12 mouse cellular contexts compared by ENCODE assay signal in genomic region chr15:103165924-103166323, GRCm38 (mm10). TPM values are rescaled to one million over a fixed set of nuclear protein-coding genes. Genes with fewer than 3 reads are reported as not detected.
A peak's percentile ranks its signal among the peaks of the same experiment; 100 is the strongest.
DNase-seq lines count a peak whose midpoint lies in the region; ATAC-seq lines count a peak whose summit lies in the region.
"Had no signal": no experiment of that assay in that cellular context is flagged by ENCODE, and none has a peak within 500 bp of the region (broad histone marks: within the 10 kb centered on the region; RNA-seq: fewer than 3 reads in every experiment).

No protein-coding gene starts in this region.

- no peak overlapping the region for H3K27ac ChIP-seq in hindbrain, embryonic 12.5 days
- H3K27ac ChIP-seq in hindbrain, embryonic 10.5 days: no peak overlapping the region
- peak overlapping the region; percentile 98 for H3K27ac ChIP-seq in neural tube, embryonic 11.5 days (ENCODE audit: low read depth, low read length)
- H3K27ac ChIP-seq in neural tube, embryonic 13.5 days (replicated peaks): peak overlapping the region; percentile 95
- H3K27ac ChIP-seq in midbrain, embryonic 14.5 days (replicated peaks; ENCODE audit: low read depth, low read length): no peak overlapping the region
- H3K27ac ChIP-seq: embryonic facial prominence, embryonic 13.5 days; forebrain, embryonic 12.5 days; heart, adult 2 months; heart, embryonic 15.5 days had no signal

- H3K27me3 ChIP-seq in hindbrain, embryonic 12.5 days: peaks cover 55% of the 10 kb centered on the region
- peaks cover 69% of the 10 kb centered on the region for H3K27me3 ChIP-seq in hindbrain, embryonic 10.5 days (ENCODE audit: insufficient read depth, poor library complexity, severe bottlenecking)
- H3K27me3 ChIP-seq in neural tube, embryonic 11.5 days (ENCODE audit: control insufficient read depth, insufficient read depth, low read length): no peaks in the 10 kb centered on the region
- H3K27me3 ChIP-seq in neural tube, embryonic 13.5 days: no peaks in the 10 kb centered on the region
- H3K27me3 ChIP-seq in midbrain, embryonic 14.5 days (ENCODE audit: control insufficient read depth, insufficient read depth, low read length): peaks cover 46% of the 10 kb centered on the region
- H3K27me3 ChIP-seq: Patski had no signal

- H3K4me3 ChIP-seq in hindbrain, embryonic 12.5 days: 0 out of 2 replicates have a peak overlapping the region, but pooled peaks have one; percentile 2
- H3K4me3 ChIP-seq in hindbrain, embryonic 10.5 days: no peak overlapping the region
- H3K4me3 ChIP-seq in neural tube, embryonic 11.5 days (ENCODE audit: low read depth, low read length): peak overlapping the region; percentile 43
- H3K4me3 ChIP-seq in neural tube, embryonic 13.5 days: peak overlapping the region; percentile 2; the same call in 1 of the 2 replicates
- H3K4me3 ChIP-seq in midbrain, embryonic 14.5 days (replicated peaks; ENCODE audit: low read depth, low read length): no peak overlapping the region
- H3K4me3 ChIP-seq: embryonic facial prominence, embryonic 13.5 days; forebrain, embryonic 12.5 days; heart, adult 2 months; heart, embryonic 15.5 days had no signal

- H3K9me3 ChIP-seq in hindbrain, embryonic 12.5 days (replicated peaks): no peaks in the 10 kb centered on the region
- H3K9me3 ChIP-seq in hindbrain, embryonic 10.5 days: no peaks in the 10 kb centered on the region
- no peaks in the 10 kb centered on the region for H3K9me3 ChIP-seq in neural tube, embryonic 11.5 days (ENCODE audit: control insufficient read depth, low read length)
- H3K9me3 ChIP-seq in neural tube, embryonic 13.5 days: no peaks in the 10 kb centered on the region
- no peaks in the 10 kb centered on the region for H3K9me3 ChIP-seq in midbrain, embryonic 14.5 days (ENCODE audit: control insufficient read depth, low read length)
- H3K9me3 ChIP-seq: embryonic facial prominence, embryonic 13.5 days; forebrain, embryonic 12.5 days; heart, embryonic 15.5 days had no signal

- no peak for ATAC-seq in hindbrain, embryonic 12.5 days (ENCODE audit: low FRiP score)
- ATAC-seq in neural tube, embryonic 11.5 days (ENCODE audit: insufficient read depth, low FRiP score, low TSS enrichment): peak; percentile 20; the same call in 1 of the 2 replicates
- no peak for ATAC-seq in neural tube, embryonic 13.5 days (ENCODE audit: low read depth)
- ATAC-seq in midbrain, embryonic 14.5 days (ENCODE audit: low FRiP score, low TSS enrichment): no peak

- H3K36me3 ChIP-seq in hindbrain, embryonic 12.5 days: no peaks in the 10 kb centered on the region
- H3K36me3 ChIP-seq in hindbrain, embryonic 10.5 days: no peaks in the 10 kb centered on the region
- H3K36me3 ChIP-seq in neural tube, embryonic 11.5 days (ENCODE audit: control insufficient read depth, insufficient read depth, low read length): no peaks in the 10 kb centered on the region
- no peaks in the 10 kb centered on the region for H3K36me3 ChIP-seq in neural tube, embryonic 13.5 days
- H3K36me3 ChIP-seq in midbrain, embryonic 14.5 days (ENCODE audit: control insufficient read depth, insufficient read depth, low read length): no peaks in the 10 kb centered on the region
- H3K36me3 ChIP-seq: embryonic facial prominence, embryonic 13.5 days; forebrain, embryonic 12.5 days; heart, embryonic 15.5 days had no signal

- H3K4me2 ChIP-seq in hindbrain, embryonic 12.5 days (replicated peaks): 0 out of 2 replicates have a peak overlapping the region, but pooled peaks have one; percentile 29
- H3K4me2 ChIP-seq in neural tube, embryonic 11.5 days (ENCODE audit: low read depth): peak overlapping the region; percentile 74
- peak overlapping the region; percentile 91 for H3K4me2 ChIP-seq in neural tube, embryonic 13.5 days
- H3K4me2 ChIP-seq in midbrain, embryonic 14.5 days (ENCODE audit: low read length): no peak overlapping the region
- H3K4me2 ChIP-seq: forebrain, embryonic 12.5 days; heart, embryonic 15.5 days had no signal

- WGBS in hindbrain, embryonic 12.5 days: 22% methylated on average over 5 of the region's 5 CpGs
- WGBS in hindbrain, embryonic 10.5 days: 36% methylated on average over 5 of the region's 5 CpGs
- 24% methylated on average over 5 of the region's 5 CpGs for WGBS in neural tube, embryonic 11.5 days
- 14% methylated on average over 5 of the region's 5 CpGs for WGBS in neural tube, embryonic 13.5 days
- 29% methylated on average over 5 of the region's 5 CpGs for WGBS in midbrain, embryonic 14.5 days

- no peak for DNase-seq in hindbrain, embryonic 10.5 days (ENCODE audit: low spot score)
- DNase-seq in neural tube, embryonic 11.5 days (ENCODE audit: low spot score): peak; percentile 54
- no peak for DNase-seq in neural tube, embryonic 10.5 days (ENCODE audit: extremely low spot score, low spot score)
- no peak for DNase-seq in midbrain, embryonic 14.5 days
- DNase-seq in retina, embryonic 14.5 days (ENCODE audit: low spot score): no peak

- peaks cover 60% of the 10 kb centered on the region for H3K4me1 ChIP-seq in hindbrain, embryonic 12.5 days
- peaks cover 66% of the 10 kb centered on the region for H3K4me1 ChIP-seq in hindbrain, embryonic 10.5 days (replicated peaks)
- H3K4me1 ChIP-seq in neural tube, embryonic 11.5 days (ENCODE audit: control insufficient read depth, insufficient read depth, low read length): peaks cover 60% of the 10 kb centered on the region
- peaks cover 86% of the 10 kb centered on the region for H3K4me1 ChIP-seq in neural tube, embryonic 13.5 days (replicated peaks)
- H3K4me1 ChIP-seq in midbrain, embryonic 14.5 days (ENCODE audit: control insufficient read depth, insufficient read depth, low read length): peaks cover 20% of the 10 kb centered on the region

- H3K9ac ChIP-seq in hindbrain, embryonic 12.5 days: no peak overlapping the region
- H3K9ac ChIP-seq in neural tube, embryonic 11.5 days (ENCODE audit: low read length): peak overlapping the region; percentile 78
- peak overlapping the region; percentile 62 for H3K9ac ChIP-seq in neural tube, embryonic 13.5 days
- H3K9ac ChIP-seq in midbrain, embryonic 14.5 days (replicated peaks; ENCODE audit: low read length): no peak overlapping the region
- H3K9ac ChIP-seq: embryonic facial prominence, embryonic 13.5 days; forebrain, embryonic 12.5 days; heart, embryonic 15.5 days had no signal

RNA-seq across cellular contexts. Expression of gene Smug1, which starts 1.0 kb away (rescaled TPM):
- 31.3 and 34.4 TPM in 2 replicates for polyA plus RNA-seq in hindbrain, embryonic 12.5 days (2016; fragmentation: Nextera tagmentation; extraction: Ambion mirVana)
- polyA plus RNA-seq in hindbrain, embryonic 10.5 days (2016; fragmentation: Nextera tagmentation; extraction: Ambion mirVana): 24.3 TPM in 2 replicates
- polyA plus RNA-seq in neural tube, embryonic 11.5 days (2014; fragmentation: Nextera tagmentation; extraction: Ambion mirVana): 55.9 and 65.4 TPM in 2 replicates
- 36.1 and 41.0 TPM in 2 replicates for polyA plus RNA-seq in neural tube, embryonic 13.5 days (2015; fragmentation: Nextera tagmentation; extraction: Ambion mirVana)
- 22.7 and 25.0 TPM in 2 replicates for polyA plus RNA-seq in midbrain, embryonic 14.5 days (2014; fragmentation: Nextera tagmentation; extraction: Ambion mirVana)

Comparison
In these comparisons a context has a peak if more than half of its experiments do, and no peak if none do; other contexts are left out.
1. H3K4me3 ChIP-seq: peak in hindbrain, embryonic 12.5 days (single experiment), neural tube, embryonic 11.5 days (single experiment) and neural tube, embryonic 13.5 days (single experiment); none in hindbrain, embryonic 10.5 days (single experiment) and midbrain, embryonic 14.5 days (single experiment).
2. H3K27ac ChIP-seq: peak in neural tube, embryonic 11.5 days (single experiment) and neural tube, embryonic 13.5 days (single experiment); none in hindbrain, embryonic 12.5 days (single experiment), hindbrain, embryonic 10.5 days (single experiment) and midbrain, embryonic 14.5 days (single experiment).
3. H3K9ac ChIP-seq: peak in neural tube, embryonic 11.5 days (single experiment) and neural tube, embryonic 13.5 days (single experiment); none in hindbrain, embryonic 12.5 days (single experiment) and midbrain, embryonic 14.5 days (single experiment).